Mouse (Mus musculus): Measurements from ENCODE around the gene Tcf12. TPM values are rescaled to one million over a fixed set of nuclear protein-coding genes. Genes with fewer than 3 reads are reported as not detected.

Tcf12 gene
- polyA plus RNA-seq, 1 experiment = 52.1 TPM

GRCm38 (mm10) chr9:71829753-71830152 is 281.9 kb downstream of the Tcf12 start:
- Histone ChIP-seq H3K36me3 (ENCODE audit: control insufficient read depth, insufficient read depth, low read length) (no peaks in the 10 kb centered on the region), H3K4me3 (ENCODE audit: extremely low read depth, insufficient read depth, insufficient read length) (no peak overlapping the region), H3K27me3 (ENCODE audit: control insufficient read depth, insufficient read depth, low read length) (no peaks in the 10 kb centered on the region), H3K4me1 (ENCODE audit: control insufficient read depth, insufficient read depth, insufficient read length) (peaks cover 3% of the 10 kb centered on the region; the same call in 1 of the 2 replicates), H3K27ac (ENCODE audit: insufficient read depth, low read length) (no peak overlapping the region)
- 87% methylated on average over 3 of the region's 3 CpGs for WGBS
- no peak for TF ChIP-seq POLR2A (IDR thresholded peaks at IDR 0.05; ENCODE audit: low read depth, low read length)
- no peak for TF ChIP-seq CTCF (IDR thresholded peaks at IDR 0.05; ENCODE audit: extremely low read depth, insufficient read depth, insufficient read length, insufficient replicate concordance)
- DNase-seq (ENCODE audit: low read depth in 1 of 2, low spot score in 2 of 2) = no peak

DNA sequence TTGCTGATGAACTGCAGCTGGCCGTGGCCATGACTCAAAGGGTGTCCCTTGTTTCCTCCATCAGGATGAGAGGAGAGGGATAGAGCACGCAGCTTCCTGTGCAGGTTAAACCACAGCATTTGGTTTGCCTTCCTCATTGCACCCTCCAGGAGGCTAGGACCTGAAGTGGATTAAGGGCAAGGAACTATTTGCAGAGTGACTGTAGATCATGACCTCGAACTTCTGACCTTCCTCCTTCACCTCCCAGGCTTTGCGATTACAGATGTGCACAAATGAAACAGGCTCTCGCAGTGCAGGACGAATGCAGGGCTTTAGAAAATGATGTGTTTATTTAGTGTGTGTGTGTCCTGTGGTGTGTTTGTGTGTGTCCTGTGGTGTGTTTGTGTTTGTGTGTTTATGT is 282.5 kb downstream of the Tcf12 start:
- no peak for DNase-seq (ENCODE audit: low read depth in 1 of 2, low spot score in 2 of 2)
- TF ChIP-seq POLR2A (IDR thresholded peaks at IDR 0.05; ENCODE audit: low read depth, low read length) (no peak), CTCF (IDR thresholded peaks at IDR 0.05; ENCODE audit: extremely low read depth, insufficient read depth, insufficient read length, insufficient replicate concordance) (no peak)
- H3K36me3 ChIP-seq (ENCODE audit: control insufficient read depth, insufficient read depth, low read length) = no peaks in the 10 kb centered on the region
- 48% methylated on average over 6 of the region's 6 CpGs for WGBS
- H3K27me3 ChIP-seq (ENCODE audit: control insufficient read depth, insufficient read depth, low read length) = no peaks in the 10 kb centered on the region
- H3K27ac ChIP-seq (ENCODE audit: insufficient read depth, low read length) = no peak overlapping the region
- no peak overlapping the region for H3K4me3 ChIP-seq (ENCODE audit: extremely low read depth, insufficient read depth, insufficient read length)
- no peaks in the 10 kb centered on the region for H3K4me1 ChIP-seq (ENCODE audit: control insufficient read depth, insufficient read depth, insufficient read length)

DNA sequence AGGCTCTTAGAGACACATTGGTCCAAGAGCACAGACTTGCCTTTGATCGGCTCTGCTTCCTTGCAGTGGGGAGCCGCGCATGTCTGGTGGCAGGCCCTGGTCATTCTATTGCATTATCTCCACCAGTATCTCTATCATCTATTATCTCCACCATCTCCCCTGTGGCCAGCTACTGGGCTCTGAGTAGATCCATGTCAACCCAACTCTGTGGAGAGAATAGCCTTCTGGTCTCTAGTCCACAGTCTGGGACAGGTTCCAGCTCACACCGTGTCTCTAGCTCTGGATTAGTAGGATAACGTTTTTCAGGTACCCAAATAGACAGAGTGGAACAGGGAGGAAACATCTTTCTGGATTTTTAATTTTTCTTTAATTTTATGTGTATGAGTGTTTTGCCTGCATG is 284.3 kb downstream of the Tcf12 start:
- 91% methylated on average over 5 of the region's 5 CpGs for WGBS
- Histone ChIP-seq H3K27me3 (ENCODE audit: control insufficient read depth, insufficient read depth, low read length) (no peaks in the 10 kb centered on the region), H3K4me3 (ENCODE audit: extremely low read depth, insufficient read depth, insufficient read length) (no peak overlapping the region), H3K4me1 (ENCODE audit: control insufficient read depth, insufficient read depth, insufficient read length) (no peaks in the 10 kb centered on the region), H3K27ac (ENCODE audit: insufficient read depth, low read length) (no peak overlapping the region), H3K36me3 (ENCODE audit: control insufficient read depth, insufficient read depth, low read length) (no peaks in the 10 kb centered on the region)
- TF ChIP-seq CTCF (IDR thresholded peaks at IDR 0.05; ENCODE audit: extremely low read depth, insufficient read depth, insufficient read length, insufficient replicate concordance) (no peak), POLR2A (IDR thresholded peaks at IDR 0.05; ENCODE audit: low read depth, low read length) (no peak)
- no peak for DNase-seq (ENCODE audit: low read depth in 1 of 2, low spot score in 2 of 2)

- WGBS = 84% methylated on average over 12 of the region's 12 CpGs
- Histone ChIP-seq H3K27me3 (ENCODE audit: control insufficient read depth, insufficient read depth, low read length) (no peaks in the 10 kb centered on the region), H3K36me3 (ENCODE audit: control insufficient read depth, insufficient read depth, low read length) (no peaks in the 10 kb centered on the region), H3K27ac (ENCODE audit: insufficient read depth, low read length) (no peak overlapping the region), H3K4me3 (ENCODE audit: extremely low read depth, insufficient read depth, insufficient read length) (no peak overlapping the region), H3K4me1 (ENCODE audit: control insufficient read depth, insufficient read depth, insufficient read length) (no peaks in the 10 kb centered on the region)
- TF ChIP-seq CTCF (IDR thresholded peaks at IDR 0.05; ENCODE audit: extremely low read depth, insufficient read depth, insufficient read length, insufficient replicate concordance) (no peak), POLR2A (IDR thresholded peaks at IDR 0.05; ENCODE audit: low read depth, low read length) (no peak)
- no peak for DNase-seq (ENCODE audit: low read depth in 1 of 2, low spot score in 2 of 2)
Observed at GRCm38 (mm10) chr9:71826040-71826525, 285.6 kb downstream of the Tcf12 start.

DNA sequence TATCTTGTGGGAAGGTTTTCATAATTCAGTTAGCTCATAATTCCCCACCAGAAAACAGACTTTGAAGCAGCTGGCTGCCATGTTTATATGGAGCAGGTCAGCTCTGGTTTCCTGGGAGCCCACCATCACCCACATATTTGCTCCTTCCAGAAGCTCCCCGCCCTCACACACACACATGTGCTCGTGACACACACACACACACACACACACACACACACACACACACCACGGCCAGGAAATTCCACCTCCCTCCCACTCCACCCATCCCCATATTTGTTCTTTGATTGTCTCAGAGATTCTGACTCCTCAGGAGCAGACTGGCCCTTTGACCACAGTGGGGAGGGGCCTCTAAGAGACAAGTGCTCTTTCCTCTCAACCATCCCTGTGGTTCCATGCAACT is 289.7 kb downstream of the Tcf12 start:
- no peak overlapping the region for H3K27ac ChIP-seq (ENCODE audit: insufficient read depth, low read length)
- H3K36me3 ChIP-seq (ENCODE audit: control insufficient read depth, insufficient read depth, low read length) = no peaks in the 10 kb centered on the region
- no peaks in the 10 kb centered on the region for H3K27me3 ChIP-seq (ENCODE audit: control insufficient read depth, insufficient read depth, low read length)
- H3K4me1 ChIP-seq (ENCODE audit: control insufficient read depth, insufficient read depth, insufficient read length) = no peaks in the 10 kb centered on the region
- no peak for TF ChIP-seq CTCF (IDR thresholded peaks at IDR 0.05; ENCODE audit: extremely low read depth, insufficient read depth, insufficient read length, insufficient replicate concordance)
- no peak for TF ChIP-seq POLR2A (IDR thresholded peaks at IDR 0.05; ENCODE audit: low read depth, low read length)
- no peak for DNase-seq (ENCODE audit: low read depth in 1 of 2, low spot score in 2 of 2)
- no peak overlapping the region for H3K4me3 ChIP-seq (ENCODE audit: extremely low read depth, insufficient read depth, insufficient read length)
- 80% methylated on average over 3 of the region's 3 CpGs for WGBS

GRCm38 (mm10) chr9:71818453-71818852 is 293.2 kb downstream of the Tcf12 start:
- DNase-seq (ENCODE audit: low read depth in 1 of 2, low spot score in 2 of 2) = no peak
- H3K36me3 ChIP-seq (ENCODE audit: control insufficient read depth, insufficient read depth, low read length) = no peaks in the 10 kb centered on the region
- H3K27me3 ChIP-seq (ENCODE audit: control insufficient read depth, insufficient read depth, low read length) = no peaks in the 10 kb centered on the region
- TF ChIP-seq POLR2A (IDR thresholded peaks at IDR 0.05; ENCODE audit: low read depth, low read length) = no peak
- TF ChIP-seq CTCF (IDR thresholded peaks at IDR 0.05; ENCODE audit: extremely low read depth, insufficient read depth, insufficient read length, insufficient replicate concordance) = no peak
- no peaks in the 10 kb centered on the region for H3K4me1 ChIP-seq (ENCODE audit: control insufficient read depth, insufficient read depth, insufficient read length)
- no peak overlapping the region for H3K27ac ChIP-seq (ENCODE audit: insufficient read depth, low read length)
- H3K4me3 ChIP-seq (ENCODE audit: extremely low read depth, insufficient read depth, insufficient read length) = no peak overlapping the region
- 87% methylated on average over 7 of the region's 7 CpGs for WGBS

DNA sequence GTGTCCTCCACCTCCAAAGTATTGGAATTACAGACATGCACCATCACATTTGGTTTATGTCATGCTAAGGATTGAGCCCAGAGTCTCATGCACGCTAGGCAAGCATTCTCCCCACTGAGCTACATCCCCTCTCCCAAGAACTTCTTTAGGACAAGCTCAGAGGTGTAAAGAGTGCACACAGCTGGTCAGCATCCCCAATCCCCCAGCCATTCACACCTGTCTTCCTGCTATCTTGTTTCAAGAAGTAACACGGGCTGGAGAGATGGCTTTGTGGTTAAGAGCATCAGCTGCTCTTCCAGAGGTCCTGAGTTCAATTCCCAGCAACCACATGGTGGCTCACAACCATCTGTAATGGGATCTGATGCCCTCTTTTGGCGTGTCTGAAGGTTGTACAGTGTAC is 295.6 kb downstream of the Tcf12 start:
- no peak overlapping the region for H3K27ac ChIP-seq (ENCODE audit: insufficient read depth, low read length)
- TF ChIP-seq CTCF (IDR thresholded peaks at IDR 0.05; ENCODE audit: extremely low read depth, insufficient read depth, insufficient read length, insufficient replicate concordance) = no peak
- no peak for TF ChIP-seq POLR2A (IDR thresholded peaks at IDR 0.05; ENCODE audit: low read depth, low read length)
- H3K36me3 ChIP-seq (ENCODE audit: control insufficient read depth, insufficient read depth, low read length) = no peaks in the 10 kb centered on the region
- H3K4me3 ChIP-seq (ENCODE audit: extremely low read depth, insufficient read depth, insufficient read length) = no peak overlapping the region
- H3K27me3 ChIP-seq (ENCODE audit: control insufficient read depth, insufficient read depth, low read length) = no peaks in the 10 kb centered on the region
- WGBS = 58% methylated on average over 3 of the region's 3 CpGs
- no peak for DNase-seq (ENCODE audit: low read depth in 1 of 2, low spot score in 2 of 2)
- no peaks in the 10 kb centered on the region for H3K4me1 ChIP-seq (ENCODE audit: control insufficient read depth, insufficient read depth, insufficient read length)

Data from spleen, adult 2 months (tissue).